Mouse (Mus musculus): Measurements from ENCODE around the gene Ccdc59. TPM values are rescaled to one million over a fixed set of nuclear protein-coding genes. Genes with fewer than 3 reads are reported as not detected.

Gene Ccdc59
- polyA plus RNA-seq (2012; rRNA removed), result 4.9 and 5.0 TPM in 2 replicates

- H3K4me1 ChIP-seq (ENCODE audit: control insufficient read depth, insufficient read depth, low read length), result no peaks in the 10 kb centered on the region
- DNase-seq, result peak; percentile 97
- WGBS, result under 1% methylated on average over 90 of the region's 90 CpGs
These were observed at the start of gene Ccdc59, which contains the start of gene Mettl25 for GRCm38 (mm10) chr10:105840928-105841888. Gene Ccdc59, plus strand, starts transcription at chr10:105841067. Gene Mettl25, minus strand, starts transcription at chr10:105841380.

DNA sequence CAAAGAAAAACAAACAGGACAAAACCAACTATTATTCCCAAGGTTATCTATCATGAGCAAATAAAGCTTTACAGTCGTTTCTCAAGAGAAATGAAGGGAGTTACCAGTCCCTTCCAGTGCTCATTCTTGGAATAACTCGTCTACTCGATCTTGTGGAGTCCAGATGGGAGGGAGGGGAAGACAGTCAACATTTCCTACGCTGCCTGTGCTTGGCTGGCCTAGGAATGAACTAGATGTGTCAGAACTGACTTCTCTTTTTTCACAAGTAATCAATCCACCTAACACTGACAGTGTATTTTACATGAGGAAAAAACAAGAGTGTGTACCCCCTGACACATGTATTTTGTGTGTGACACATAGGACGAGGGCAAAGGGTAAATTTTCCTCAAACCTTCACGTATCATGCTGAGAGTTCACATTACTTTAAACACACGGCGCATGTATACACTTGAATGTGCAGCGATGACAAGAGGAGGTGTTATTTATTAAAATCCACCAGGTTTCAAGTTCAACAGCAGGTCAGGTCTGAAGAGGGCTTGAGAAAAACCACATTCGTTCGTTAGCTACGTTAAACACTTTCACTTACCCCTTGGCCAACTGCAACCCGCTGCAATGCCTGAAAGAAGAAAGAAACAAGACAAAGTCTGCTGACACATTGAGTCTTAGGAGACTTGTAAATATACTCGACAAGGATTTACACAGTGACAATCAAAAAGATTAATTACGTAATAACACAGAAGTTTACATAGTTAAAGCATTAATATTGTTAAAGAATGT lies 46.9 kb upstream of the Ccdc59 start:
- no peaks in the 10 kb centered on the region for H3K36me3 ChIP-seq (ENCODE audit: control insufficient read depth, insufficient read depth, low read length)
- H3K27me3 ChIP-seq (replicated peaks; ENCODE audit: control insufficient read depth, insufficient read depth, low read length), result no peaks in the 10 kb centered on the region
- no peaks in the 10 kb centered on the region for H3K4me1 ChIP-seq (ENCODE audit: control insufficient read depth, insufficient read depth, low read length)
- DNase-seq, result no peak
- no peak overlapping the region for H3K4me3 ChIP-seq (ENCODE audit: insufficient read depth, low read depth, low read length)
- 64% methylated on average over 15 of the region's 15 CpGs for WGBS
- H3K27ac ChIP-seq (ENCODE audit: insufficient read depth, low read depth, low read length), result no peak overlapping the region
- TF ChIP-seq POLR2A (IDR thresholded peaks at IDR 0.05; ENCODE audit: low read depth, low read length) (no peak), CTCF (conservative IDR thresholded peaks at IDR 0.05; ENCODE audit: insufficient read depth, insufficient read length, low read depth, low read length) (no peak)

More at GRCm38 (mm10) chr10:105840928-105841888, at the start of gene Ccdc59, which contains the start of gene Mettl25:
- TF ChIP-seq POLR2A (IDR thresholded peaks at IDR 0.05; ENCODE audit: low read depth, low read length) (no peak), CTCF (conservative IDR thresholded peaks at IDR 0.05; ENCODE audit: insufficient read depth, insufficient read length, low read depth, low read length) (peak; percentile 54)
- Histone ChIP-seq H3K27me3 (replicated peaks; ENCODE audit: control insufficient read depth, insufficient read depth, low read length) (no peaks in the 10 kb centered on the region), H3K27ac (ENCODE audit: insufficient read depth, low read depth, low read length) (peak within 1 kb of the TSS; percentile 96), H3K4me3 (ENCODE audit: insufficient read depth, low read depth, low read length) (peak within 1 kb of the TSS; percentile 80), H3K36me3 (ENCODE audit: control insufficient read depth, insufficient read depth, low read length) (no peaks in the 10 kb centered on the region)

DNA sequence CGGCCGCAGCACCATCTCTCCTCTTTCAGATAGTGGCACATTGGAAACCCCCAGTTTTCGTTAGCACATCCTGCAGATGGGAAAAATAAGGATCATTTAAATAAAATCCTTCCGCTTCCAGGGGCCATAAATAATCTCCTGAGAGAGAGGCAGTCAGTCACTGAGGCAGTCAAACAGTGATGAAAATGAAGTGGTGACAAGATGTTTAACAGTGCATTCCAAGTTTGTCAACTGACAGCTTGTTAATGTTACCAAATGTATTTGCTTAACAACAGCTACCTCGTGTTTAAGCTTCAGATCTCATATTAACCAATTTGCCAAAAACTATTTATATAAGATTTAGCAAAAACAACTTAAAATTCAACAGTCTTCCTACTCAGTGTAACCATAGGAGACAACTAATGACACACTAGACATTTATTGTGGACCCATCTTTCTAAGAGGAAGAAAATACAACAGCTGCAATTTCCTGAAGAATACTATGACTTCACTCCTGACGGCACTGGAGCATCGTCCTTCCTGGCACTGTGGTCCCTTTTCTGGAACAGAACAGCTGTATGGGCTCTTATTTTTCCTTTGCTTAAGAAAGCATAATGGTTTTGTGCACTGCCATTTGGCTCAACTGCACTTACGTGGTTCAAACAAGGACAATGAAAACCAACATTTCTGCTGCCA lies 43.5 kb upstream of the Ccdc59 start:
- Histone ChIP-seq H3K4me1 (ENCODE audit: control insufficient read depth, insufficient read depth, low read length) (no peaks in the 10 kb centered on the region), H3K36me3 (ENCODE audit: control insufficient read depth, insufficient read depth, low read length) (no peaks in the 10 kb centered on the region), H3K4me3 (ENCODE audit: insufficient read depth, low read depth, low read length) (no peak overlapping the region), H3K27me3 (replicated peaks; ENCODE audit: control insufficient read depth, insufficient read depth, low read length) (no peaks in the 10 kb centered on the region), H3K27ac (ENCODE audit: insufficient read depth, low read depth, low read length) (no peak overlapping the region)
- WGBS, result 80% methylated on average over 8 of the region's 8 CpGs
- no peak for DNase-seq
- no peak for TF ChIP-seq POLR2A (IDR thresholded peaks at IDR 0.05; ENCODE audit: low read depth, low read length)
- no peak for TF ChIP-seq CTCF (conservative IDR thresholded peaks at IDR 0.05; ENCODE audit: insufficient read depth, insufficient read length, low read depth, low read length)

DNA sequence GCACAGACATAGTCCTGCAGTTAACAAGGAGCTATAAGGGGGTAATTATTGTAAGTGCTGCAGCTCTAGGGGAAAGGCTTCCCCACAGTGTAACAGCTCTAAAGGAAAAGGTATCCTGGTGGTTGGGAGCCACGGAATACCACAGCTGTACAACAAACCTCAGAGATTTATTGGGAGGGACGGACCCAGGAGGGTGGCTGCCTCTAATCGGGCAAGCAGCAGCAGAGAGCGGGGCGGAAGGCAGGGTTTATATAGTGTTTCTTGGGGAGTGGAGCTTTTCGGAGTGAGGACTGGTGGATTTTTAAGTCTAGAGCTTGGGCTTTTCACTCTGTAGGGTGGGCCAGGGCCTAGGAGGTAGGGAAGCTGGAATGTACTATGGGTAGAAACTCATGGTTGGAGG lies 39.7 kb upstream of the Ccdc59 start:
- WGBS, result 63% methylated on average over 6 of the region's 6 CpGs
- DNase-seq, result no peak

GRCm38 (mm10) chr10:105802132-105802531 lies 38.7 kb upstream of the Ccdc59 start:
- 93% methylated on average over 6 of the region's 6 CpGs for WGBS
- Histone ChIP-seq H3K4me3 (ENCODE audit: insufficient read depth, low read depth, low read length) (no peak overlapping the region), H3K36me3 (ENCODE audit: control insufficient read depth, insufficient read depth, low read length) (no peaks in the 10 kb centered on the region), H3K27ac (ENCODE audit: insufficient read depth, low read depth, low read length) (no peak overlapping the region), H3K27me3 (replicated peaks; ENCODE audit: control insufficient read depth, insufficient read depth, low read length) (no peaks in the 10 kb centered on the region), H3K4me1 (ENCODE audit: control insufficient read depth, insufficient read depth, low read length) (no peaks in the 10 kb centered on the region)
- DNase-seq, result no peak
- no peak for TF ChIP-seq CTCF (conservative IDR thresholded peaks at IDR 0.05; ENCODE audit: insufficient read depth, insufficient read length, low read depth, low read length)

More for the DNA sequence above, 39.7 kb upstream of the Ccdc59 start:
- H3K27me3 ChIP-seq (replicated peaks; ENCODE audit: control insufficient read depth, insufficient read depth, low read length), result no peaks in the 10 kb centered on the region
- no peak overlapping the region for H3K27ac ChIP-seq (ENCODE audit: insufficient read depth, low read depth, low read length)
- no peaks in the 10 kb centered on the region for H3K36me3 ChIP-seq (ENCODE audit: control insufficient read depth, insufficient read depth, low read length)
- H3K4me1 ChIP-seq (ENCODE audit: control insufficient read depth, insufficient read depth, low read length), result no peaks in the 10 kb centered on the region
- TF ChIP-seq CTCF (conservative IDR thresholded peaks at IDR 0.05; ENCODE audit: insufficient read depth, insufficient read length, low read depth, low read length), result no peak
- TF ChIP-seq POLR2A (IDR thresholded peaks at IDR 0.05; ENCODE audit: low read depth, low read length), result no peak
- H3K4me3 ChIP-seq (ENCODE audit: insufficient read depth, low read depth, low read length), result no peak overlapping the region

GRCm38 (mm10) chr10:105803461-105803860 lies 37.4 kb upstream of the Ccdc59 start:
- Histone ChIP-seq H3K27ac (ENCODE audit: insufficient read depth, low read depth, low read length) (no peak overlapping the region), H3K4me3 (ENCODE audit: insufficient read depth, low read depth, low read length) (no peak overlapping the region), H3K27me3 (replicated peaks; ENCODE audit: control insufficient read depth, insufficient read depth, low read length) (no peaks in the 10 kb centered on the region), H3K36me3 (ENCODE audit: control insufficient read depth, insufficient read depth, low read length) (no peaks in the 10 kb centered on the region), H3K4me1 (ENCODE audit: control insufficient read depth, insufficient read depth, low read length) (no peaks in the 10 kb centered on the region)
- TF ChIP-seq CTCF (conservative IDR thresholded peaks at IDR 0.05; ENCODE audit: insufficient read depth, insufficient read length, low read depth, low read length), result no peak
- TF ChIP-seq POLR2A (IDR thresholded peaks at IDR 0.05; ENCODE audit: low read depth, low read length), result no peak
- WGBS, result 89% methylated on average over 2 of the region's 2 CpGs
- no peak for DNase-seq

Measured in kidney, adult 2 months (tissue).